Mouse (Mus musculus) heart, adult 8-10 months (tissue): ENCODE results near the gene Plxnb3. TPM values are rescaled to one million over a fixed set of nuclear protein-coding genes. Genes with fewer than 3 reads are reported as not detected.
"Not testable (repeated sequence)": the region's sequence is repeated elsewhere in the genome, so short reads cannot be mapped to it uniquely, and the experiment has no call there.

ENCODE experiments used
- DNase-seq: peaks from one replicate; pipeline ENCODE4 v3.0.0; 2022; ENCODE audit warnings: low spot score
- total RNA-seq, 4 experiments: library from RNA; stranded (reverse); gene quantifications; 2 replicates each; pipeline ENCODE4 v1.2.4; 2022

Gene Plxnb3
- 1 to 10 TPM; 1.6 to 1.9 (median 1.7) TPM for total RNA-seq

- no peak for DNase-seq
These were observed at the start of gene Plxnb3 for GRCm38 (mm10) chrX:73756334-73757140. Gene Plxnb3 (plus strand): TSS chrX:73757090.

DNA sequence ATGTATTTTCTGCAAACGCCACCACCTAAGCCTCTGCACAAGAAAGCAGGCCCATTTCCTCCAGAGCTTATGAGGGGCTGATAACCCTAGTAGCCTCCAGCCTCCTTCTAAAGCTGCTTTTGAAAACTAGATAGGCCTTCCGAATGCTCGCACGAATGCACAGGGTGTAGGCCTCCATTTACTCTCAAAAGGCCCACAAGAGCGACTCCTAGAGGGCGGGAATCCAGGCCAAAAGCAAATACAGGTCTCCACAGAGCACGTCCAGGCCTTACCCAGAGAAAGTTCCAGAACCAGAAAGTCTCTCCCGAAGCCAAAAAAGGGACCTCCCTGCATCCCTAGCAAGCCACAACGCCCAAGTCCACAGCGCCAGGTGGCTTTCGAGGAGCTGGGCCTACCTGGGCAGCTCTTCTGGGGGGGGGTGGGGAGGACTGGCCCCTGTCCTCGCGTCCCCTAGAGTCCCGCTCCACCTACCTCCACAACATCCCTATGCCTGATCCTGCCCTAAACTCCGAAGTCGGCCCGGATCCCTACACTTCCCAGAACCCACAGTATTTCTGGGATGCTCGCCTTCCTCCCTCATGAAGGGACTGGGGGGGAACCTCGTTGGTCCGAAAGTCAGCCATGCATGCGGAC, 41.3 kb upstream of the Plxnb3 start:
- peak; percentile 7 for DNase-seq

GRCm38 (mm10) chrX:73716109-73716661, 40.7 kb upstream of the Plxnb3 start, which contains the start of the genes Bcap31 and Abcd1:
Gene Bcap31 (minus strand): TSS chrX:73716175.
Gene Abcd1 (plus strand): TSS chrX:73716597.
- DNase-seq: peak; percentile 94

- peak; percentile 7 for DNase-seq
These were observed 40.0 kb upstream of the Plxnb3 start for GRCm38 (mm10) chrX:73716709-73717545.

- DNase-seq: peak; percentile 11
These were observed 39.2 kb upstream of the Plxnb3 start for GRCm38 (mm10) chrX:73717667-73718066.

GRCm38 (mm10) chrX:73718271-73718670, 38.6 kb upstream of the Plxnb3 start:
- DNase-seq: peak; percentile 6

DNA sequence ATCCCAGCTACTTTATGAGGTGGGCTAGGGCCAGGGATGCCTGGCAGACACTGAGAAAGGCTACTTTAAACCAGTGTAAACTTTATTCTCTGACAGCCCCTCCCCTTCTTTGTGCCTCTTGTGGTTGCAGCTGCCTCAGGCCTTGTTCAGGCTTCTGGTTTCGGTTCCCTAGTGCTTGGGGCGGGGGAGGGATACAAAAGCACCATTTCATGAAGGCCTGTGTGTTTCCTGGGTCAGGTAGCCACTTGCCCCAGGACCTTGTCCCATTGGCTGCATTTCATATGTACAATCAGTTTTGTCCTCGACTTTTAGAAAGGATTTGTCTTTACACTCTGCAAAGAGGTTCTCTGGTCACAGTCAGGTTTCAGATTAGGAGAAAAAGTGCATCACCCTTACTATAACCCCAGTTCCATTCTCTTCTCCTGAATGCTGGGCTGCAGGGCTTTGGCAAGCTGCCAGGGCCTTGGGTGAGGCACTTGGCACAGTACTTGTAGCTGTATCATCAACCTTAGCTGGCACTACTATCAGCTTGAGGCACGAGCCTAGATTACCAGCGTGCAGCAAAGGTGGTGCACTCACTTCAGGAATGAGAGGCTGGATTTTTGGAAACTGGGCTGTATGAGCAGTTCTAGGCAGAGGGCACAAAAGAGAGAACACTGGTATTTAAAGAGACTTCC, 38.1 kb upstream of the Plxnb3 start:
- DNase-seq: peak; percentile 24

GRCm38 (mm10) chrX:73730908-73731307, 26.0 kb upstream of the Plxnb3 start:
- DNase-seq: no peak

DNA sequence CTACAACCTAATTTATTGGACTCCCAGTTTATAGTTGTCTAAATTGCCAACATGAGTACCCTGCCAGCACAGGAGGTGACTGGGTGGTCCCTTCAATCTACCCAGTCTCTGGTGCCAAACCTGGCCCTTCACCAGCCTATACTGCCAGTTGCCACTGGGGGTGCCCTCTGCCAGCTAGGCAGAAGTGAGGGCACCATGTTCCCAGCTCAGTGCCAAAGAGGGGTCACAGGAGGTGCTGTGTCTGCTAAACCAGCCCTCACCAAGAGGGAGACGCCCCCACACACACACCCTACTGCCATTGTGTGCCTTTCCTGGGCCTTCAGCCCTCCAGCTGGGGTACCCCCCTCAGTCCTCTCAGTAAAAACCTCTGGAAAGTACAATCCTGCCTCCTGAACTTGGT, 18.7 kb upstream of the Plxnb3 start:
- no peak for DNase-seq

DNA sequence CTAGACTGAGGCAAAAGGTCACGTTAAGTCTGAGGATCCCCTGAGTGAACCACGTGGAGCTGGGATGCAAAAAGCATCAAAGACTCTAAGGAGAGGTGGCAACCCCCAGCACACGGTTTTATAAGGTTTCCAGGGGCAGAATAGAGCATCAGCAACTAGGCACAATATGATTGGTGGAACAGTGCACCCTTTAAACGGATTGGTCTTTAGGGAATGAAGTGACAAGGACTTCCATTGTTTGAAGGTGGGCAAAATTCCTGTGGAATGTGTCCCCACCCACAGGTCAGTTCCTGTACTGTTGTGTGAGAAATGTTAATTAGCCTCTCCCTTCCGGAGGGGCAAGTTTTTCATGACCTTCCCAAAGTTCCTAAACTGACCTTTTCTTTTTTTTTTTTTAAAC, 17.7 kb upstream of the Plxnb3 start:
- no peak for DNase-seq

GRCm38 (mm10) chrX:73739841-73740240, 17.0 kb upstream of the Plxnb3 start:
- not testable (repeated sequence) for DNase-seq

GRCm38 (mm10) chrX:73744774-73745481, 12.0 kb upstream of the Plxnb3 start:
- no peak for DNase-seq

- DNase-seq: no peak
These were observed 7.9 kb upstream of the Plxnb3 start for GRCm38 (mm10) chrX:73748977-73749376.

GRCm38 (mm10) chrX:73758611-73759290, 1.9 kb downstream of the Plxnb3 start:
- DNase-seq: no peak

DNA sequence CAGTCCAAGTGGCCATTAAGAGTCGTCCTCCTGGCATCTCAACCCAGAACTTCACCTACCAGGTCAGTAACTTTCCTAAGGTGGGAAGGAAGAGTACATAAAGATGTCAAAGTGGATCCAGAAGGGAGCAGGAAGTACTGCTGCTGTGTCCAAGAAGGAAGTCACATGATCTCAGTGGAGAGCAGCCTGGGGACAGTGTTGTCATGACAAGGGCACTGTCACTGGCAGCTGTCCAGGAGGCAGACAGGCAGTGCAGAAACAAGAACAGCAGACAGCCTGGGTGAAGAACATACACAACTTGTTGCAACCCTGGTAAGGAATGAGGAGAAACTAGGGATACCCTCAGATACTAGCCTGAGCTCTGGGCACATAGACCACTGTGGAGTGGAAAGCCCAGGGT, 8.4 kb downstream of the Plxnb3 start:
- DNase-seq: peak; percentile 51

- no peak for DNase-seq
These were observed 10.4 kb downstream of the Plxnb3 start for GRCm38 (mm10) chrX:73767267-73767666.

DNA sequence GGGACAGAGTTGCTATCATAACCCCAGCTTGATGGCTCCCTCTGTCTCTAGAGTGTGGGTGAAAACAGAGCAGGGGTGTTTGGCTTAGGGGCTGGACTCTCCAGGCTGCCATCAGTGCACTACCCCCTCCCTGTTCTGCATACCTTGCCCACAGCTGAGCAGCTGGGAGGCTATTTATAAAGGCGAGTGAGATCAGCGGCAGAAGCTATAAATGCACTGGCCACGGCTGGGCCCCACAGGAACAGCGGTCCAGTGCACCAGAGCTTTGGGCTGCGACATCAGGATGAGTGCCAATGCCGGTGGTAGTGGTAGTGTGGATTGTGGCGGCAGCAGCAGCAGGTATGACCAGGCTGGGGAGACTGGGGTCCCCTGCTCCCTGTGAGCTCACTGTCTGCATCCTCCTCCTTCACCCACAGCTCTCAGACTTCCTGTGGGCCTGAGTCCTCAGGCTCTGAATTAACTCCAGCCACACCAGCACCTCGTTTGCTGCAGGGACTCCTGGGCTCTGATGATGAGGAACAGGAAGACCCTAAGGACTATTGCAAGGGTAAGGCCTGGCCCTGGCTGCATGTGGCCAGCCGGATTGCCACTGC, 17.4 kb downstream of the Plxnb3 start, which contains the start of gene Srpk3:
TSS of gene Srpk3 (plus strand) at position 238 of the 593 bp plus-strand sequence.
- DNase-seq: peak; percentile 32

GRCm38 (mm10) chrX:73774802-73775483, 18.1 kb downstream of the Plxnb3 start:
- no peak for DNase-seq

DNA sequence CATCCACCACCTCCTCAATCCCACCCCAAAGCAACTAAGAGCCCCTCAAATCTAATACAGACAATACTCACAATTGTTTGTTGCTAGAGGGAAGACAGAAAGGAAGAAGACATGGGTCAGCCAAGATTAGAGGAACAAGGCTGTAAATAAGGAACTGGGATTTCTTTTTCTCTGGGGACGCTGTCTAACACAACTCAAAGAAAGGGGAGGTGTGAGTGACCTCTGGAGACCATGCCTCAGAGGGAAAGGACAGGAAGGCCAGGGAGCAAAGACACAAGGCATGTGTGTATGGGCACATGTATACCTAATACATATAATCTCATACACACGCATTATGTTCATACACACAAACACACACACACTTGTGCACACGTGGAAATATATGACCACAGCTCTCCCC, 25.3 kb downstream of the Plxnb3 start:
- DNase-seq: no peak
